Mouse (Mus musculus): ENCODE measurements around the gene Parp4. TPM values are rescaled to one million over a fixed set of nuclear protein-coding genes. Genes with fewer than 3 reads are reported as not detected.

Gene Parp4
- 28.0 and 36.2 TPM in 2 replicates for polyA plus RNA-seq (2012; rRNA removed)

GRCm38 (mm10) chr14:56575416-56575815 is at the start of gene Parp4, which contains the start of gene Cenpj:
Gene Parp4, plus strand, starts transcription at chr14:56575619.
Gene Cenpj, minus strand, starts transcription at chr14:56575425.
- DNase-seq (ENCODE audit: low spot score): peak; percentile 82

- no peak for DNase-seq (ENCODE audit: low spot score)
Observed at GRCm38 (mm10) chr14:56530788-56531187, 44.6 kb upstream of the Parp4 start.

GRCm38 (mm10) chr14:56544946-56545345 is 30.5 kb upstream of the Parp4 start:
- no peak for DNase-seq (ENCODE audit: low spot score)

- no peak for DNase-seq (ENCODE audit: low spot score)
Observed at GRCm38 (mm10) chr14:56545491-56545890, 29.9 kb upstream of the Parp4 start.

GRCm38 (mm10) chr14:56550960-56551359 is 24.5 kb upstream of the Parp4 start:
- no peak for DNase-seq (ENCODE audit: low spot score)

GRCm38 (mm10) chr14:56552924-56553323 is 22.5 kb upstream of the Parp4 start:
- no peak for DNase-seq (ENCODE audit: low spot score)

- DNase-seq (ENCODE audit: low spot score): no peak
Observed at GRCm38 (mm10) chr14:56553331-56553730, 22.1 kb upstream of the Parp4 start.

DNA sequence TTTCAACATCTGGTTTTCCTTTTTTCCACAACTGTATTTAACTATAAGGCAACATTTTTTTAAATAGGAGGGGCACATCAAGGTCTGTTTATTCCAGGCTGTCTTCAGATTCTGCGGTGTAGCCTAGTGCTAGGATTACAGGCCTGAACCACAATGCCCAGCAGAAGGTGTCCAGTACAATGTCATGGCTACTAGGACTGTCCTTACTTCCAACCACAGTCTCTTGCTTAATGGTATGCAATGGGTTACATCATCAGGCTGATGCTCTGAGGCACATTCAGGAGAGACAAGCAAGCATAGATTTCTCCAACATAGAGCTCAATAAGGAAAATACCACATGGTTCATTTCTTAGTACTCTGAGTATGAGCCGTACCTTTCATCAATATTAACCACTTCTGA is 20.7 kb upstream of the Parp4 start:
- no peak for DNase-seq (ENCODE audit: low spot score)

GRCm38 (mm10) chr14:56559134-56559533 is 16.3 kb upstream of the Parp4 start:
- no peak for DNase-seq (ENCODE audit: low spot score)

GRCm38 (mm10) chr14:56567476-56567875 is 7.9 kb upstream of the Parp4 start:
- DNase-seq (ENCODE audit: low spot score): no peak

DNA sequence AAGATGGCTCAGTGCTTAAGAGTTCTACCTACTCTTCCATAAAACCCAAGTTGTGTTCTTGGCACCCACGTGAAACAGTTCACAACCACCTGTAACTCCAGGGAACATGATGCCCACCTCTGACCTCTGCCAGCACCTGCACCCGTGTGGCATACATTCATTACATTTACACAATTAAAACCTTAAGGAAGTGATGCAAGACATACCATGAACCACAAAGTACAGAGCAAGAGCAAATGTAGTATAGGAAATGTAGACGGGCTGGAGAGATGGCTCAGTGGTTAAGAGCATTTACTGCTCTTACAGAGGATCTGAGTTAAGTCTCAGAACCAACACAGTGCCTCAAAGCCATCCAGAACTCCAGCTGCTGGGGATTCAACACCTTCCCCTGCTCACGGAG is 6.4 kb upstream of the Parp4 start:
- no peak for DNase-seq (ENCODE audit: low spot score)

DNA sequence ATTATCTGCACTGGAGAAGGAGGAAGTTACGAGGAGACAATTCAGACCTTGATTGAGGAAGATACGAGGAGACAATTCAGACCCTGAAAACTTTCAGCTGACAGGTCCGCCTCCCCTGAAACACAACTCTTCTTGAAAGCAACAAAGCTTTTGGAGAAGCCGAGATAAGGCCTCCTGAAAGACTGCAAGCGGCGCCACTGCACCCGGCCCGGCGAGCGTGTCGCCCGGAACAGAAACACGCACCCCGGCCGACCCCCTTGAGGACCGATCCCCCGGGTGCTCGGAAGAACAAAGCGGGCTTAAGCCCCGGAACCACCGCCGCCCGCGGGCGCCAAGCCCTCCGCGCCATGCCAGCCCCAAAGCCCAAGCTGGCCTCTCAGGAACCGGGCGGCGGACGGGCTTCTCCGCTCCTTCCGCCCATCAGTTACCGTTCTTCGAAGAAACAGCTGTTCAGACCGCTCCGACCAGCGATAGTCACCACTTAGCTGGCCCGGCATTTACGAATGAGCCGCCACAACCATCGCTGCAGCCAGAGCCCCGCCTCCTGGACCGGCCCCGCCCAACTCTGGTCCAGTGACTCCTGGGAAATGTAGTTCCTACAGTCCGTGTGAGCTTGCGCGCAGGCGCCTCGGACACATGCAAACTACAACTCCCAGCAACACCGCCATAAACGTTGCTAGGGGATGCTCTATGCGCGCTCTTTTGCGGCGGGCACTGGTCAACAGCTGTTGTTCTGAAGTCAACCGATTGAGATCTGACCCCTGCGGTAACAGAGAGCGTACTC is 3.9 kb upstream of the Parp4 start:
- DNase-seq (ENCODE audit: low spot score): peak; percentile 78

DNA sequence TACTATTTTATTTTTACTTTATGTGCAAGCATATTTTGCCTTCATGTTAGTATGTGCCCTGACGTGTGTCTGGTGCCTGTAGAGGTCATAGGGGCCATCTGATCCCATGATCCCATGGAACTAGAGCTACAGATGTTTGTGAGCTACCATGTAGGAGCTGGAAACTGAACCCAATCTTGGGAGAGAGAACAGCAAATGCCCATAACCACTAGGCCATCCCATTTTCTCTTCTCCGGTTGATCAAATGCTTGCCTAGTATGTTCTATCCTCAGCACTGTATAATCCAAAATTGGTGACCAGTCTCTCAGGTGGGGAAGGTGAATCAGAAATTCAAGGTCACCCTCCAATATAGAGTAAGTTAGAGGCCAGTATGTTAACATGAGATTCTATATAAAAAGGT is 2.9 kb upstream of the Parp4 start:
- DNase-seq (ENCODE audit: low spot score): no peak

GRCm38 (mm10) chr14:56575969-56576901 is 816 bp downstream of the Parp4 start:
- DNase-seq (ENCODE audit: low spot score): no peak

DNA sequence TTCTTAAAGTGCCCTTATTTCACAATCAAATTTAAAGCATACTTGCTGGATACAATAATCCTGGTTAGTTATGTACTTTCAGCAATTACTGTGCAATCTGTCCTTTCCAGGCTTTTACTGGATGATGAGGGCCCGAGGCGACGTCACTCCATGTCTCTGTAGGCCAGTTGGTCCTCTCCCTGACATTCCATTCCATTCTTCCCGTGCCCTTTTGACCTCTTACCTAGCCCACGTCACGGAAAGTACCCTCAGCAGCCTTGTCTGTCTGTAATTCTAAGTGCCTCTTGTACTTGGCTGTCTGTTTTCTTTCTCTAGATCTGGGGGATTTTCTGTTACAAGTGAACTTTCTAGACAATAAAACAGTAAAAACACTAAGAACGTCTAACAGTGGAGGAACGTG is 3.6 kb downstream of the Parp4 start:
- no peak for DNase-seq (ENCODE audit: low spot score)

- DNase-seq (ENCODE audit: low spot score): no peak
Observed at GRCm38 (mm10) chr14:56581117-56581516, 5.7 kb downstream of the Parp4 start.

DNA sequence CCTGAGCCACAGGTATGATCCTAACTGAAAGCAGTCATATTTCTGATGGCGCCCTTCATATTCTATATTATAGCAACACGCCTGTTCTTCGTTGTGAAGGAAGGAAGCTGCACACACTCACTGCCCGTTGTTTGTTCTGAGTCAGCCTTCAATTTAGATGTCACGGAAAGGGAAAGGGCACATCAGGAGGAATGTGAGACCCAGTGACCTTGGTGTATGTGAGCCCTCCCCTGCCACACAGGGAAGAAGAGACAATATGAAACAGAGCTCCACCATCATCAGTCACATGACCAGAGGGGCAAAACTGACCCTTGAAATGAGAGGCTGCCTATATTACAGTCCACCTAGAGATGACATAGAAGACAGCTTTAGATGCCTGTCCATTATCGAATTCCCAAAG is 6.9 kb downstream of the Parp4 start:
- no peak for DNase-seq (ENCODE audit: low spot score)

DNA sequence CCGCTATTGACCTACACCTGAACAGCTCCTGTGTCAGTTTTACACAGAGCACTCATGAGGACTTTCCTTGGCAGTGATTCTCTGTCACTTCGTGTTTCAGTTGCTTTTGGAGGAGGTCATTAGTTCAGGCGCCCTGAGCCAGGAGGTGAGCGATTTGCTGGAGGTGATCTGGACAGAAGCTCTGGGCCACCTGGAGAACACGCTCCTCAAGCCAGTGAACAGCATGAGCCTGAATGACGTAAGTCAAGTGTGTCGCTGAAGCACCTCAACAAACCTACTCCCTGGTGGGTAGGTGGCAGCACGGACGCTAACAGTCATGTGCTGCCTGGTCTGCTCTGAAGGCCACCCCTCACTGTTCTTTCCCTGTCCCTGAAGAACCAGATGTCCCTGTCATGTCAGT is 16.8 kb downstream of the Parp4 start:
- no peak for DNase-seq (ENCODE audit: low spot score)

DNA sequence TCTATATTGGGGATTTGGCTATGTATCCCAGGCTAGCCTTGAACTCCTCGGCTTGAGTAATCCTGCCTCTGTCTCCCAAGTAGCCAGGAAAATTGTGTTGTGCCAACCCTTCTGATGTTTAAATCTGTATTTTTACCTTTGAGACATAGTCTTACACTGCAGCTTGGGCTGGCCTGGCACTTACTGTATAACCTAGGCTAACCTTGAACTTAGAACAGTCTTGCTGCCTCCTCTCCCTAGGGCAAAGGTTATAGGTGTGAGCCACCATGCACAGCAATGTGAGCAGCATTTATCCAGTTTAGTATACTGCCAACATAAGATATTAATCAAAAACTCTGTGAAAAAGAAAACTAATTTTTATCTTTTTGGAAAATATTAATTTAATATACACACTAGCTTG is 19.4 kb downstream of the Parp4 start:
- DNase-seq (ENCODE audit: low spot score): no peak

DNA sequence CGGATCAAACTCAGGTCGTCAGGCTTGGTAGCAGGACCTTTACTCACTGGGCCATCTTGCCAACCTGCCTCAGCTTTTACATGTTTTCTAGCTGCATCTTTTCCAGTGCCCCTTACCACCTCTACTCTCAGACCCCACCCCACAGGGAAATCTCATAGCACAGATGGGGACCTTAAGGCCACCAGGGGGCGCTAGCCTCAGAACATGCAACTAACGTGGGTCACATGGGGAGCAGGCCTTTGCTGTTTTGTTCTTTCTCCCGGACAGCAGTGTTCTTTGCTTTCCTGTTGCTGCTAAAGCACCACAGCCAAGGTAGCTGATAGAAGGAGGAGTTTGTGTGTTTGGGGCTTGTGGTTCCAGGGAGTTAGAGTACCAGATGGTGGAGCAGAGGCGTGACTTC is 23.3 kb downstream of the Parp4 start:
- DNase-seq (ENCODE audit: low spot score): no peak

DNA sequence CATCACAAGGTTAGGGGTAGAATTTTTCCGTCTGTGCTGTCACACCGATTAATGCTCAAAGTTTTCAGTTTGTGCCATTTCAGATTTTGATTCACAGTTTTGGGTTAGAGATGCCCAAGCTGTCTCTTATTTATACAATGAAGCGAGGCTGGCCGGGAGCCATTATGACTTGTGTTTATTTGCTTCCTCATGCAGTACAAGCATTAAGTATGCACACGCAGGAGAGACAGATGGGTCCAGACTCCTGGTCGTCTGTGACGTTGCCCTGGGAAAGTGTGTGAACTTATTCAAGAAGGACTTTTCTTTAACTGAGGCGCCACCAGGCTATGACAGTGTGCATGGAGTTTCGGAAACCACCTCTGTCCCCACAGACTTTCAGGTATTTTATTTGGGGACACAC is 26.6 kb downstream of the Parp4 start:
- DNase-seq (ENCODE audit: low spot score): no peak

GRCm38 (mm10) chr14:56604438-56604837 is 29.0 kb downstream of the Parp4 start:
- no peak for DNase-seq (ENCODE audit: low spot score)

DNA sequence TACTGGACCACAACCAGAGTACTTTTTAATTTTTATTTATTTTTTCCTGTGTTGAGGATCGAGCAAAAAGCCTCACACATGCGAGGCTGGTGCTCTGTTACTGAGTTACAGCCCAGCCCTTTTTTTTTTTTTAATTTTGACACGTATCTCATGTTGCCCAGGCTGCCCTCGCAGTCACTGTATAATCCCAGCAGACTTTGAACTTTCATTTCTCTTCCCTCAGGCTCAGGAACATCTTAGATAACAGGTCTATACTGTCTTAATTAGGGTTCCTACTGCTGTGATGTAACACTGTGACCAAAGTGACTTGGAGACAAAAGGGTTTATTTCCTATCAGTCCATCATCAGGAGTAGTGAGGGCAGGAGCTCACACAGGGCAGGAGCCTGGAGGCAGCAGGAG is 29.7 kb downstream of the Parp4 start:
- DNase-seq (ENCODE audit: low spot score): no peak

Data from urinary bladder, adult 2 months (tissue).